Mouse (Mus musculus) brain, embryonic 14.5 days (tissue): ENCODE measurements around the gene Deaf1.

Experiments used
- CTCF ChIP-seq: fragments of 200-500 bp; IDR thresholded peaks from 2 replicates; pipeline ENCODE4 v1.5.1; 2012; ENCODE audit warnings: inconsistent platforms, mild to moderate bottlenecking, moderate library complexity, borderline replicate concordance; ENCODE audit not compliant: insufficient read depth, insufficient read length; ENCODE audit errors: extremely low read depth
- POLR2A ChIP-seq: fragments of 200-500 bp; IDR thresholded peaks from 2 replicates; pipeline ENCODE4 v1.6.1; 2012; ENCODE audit warnings: mild to moderate bottlenecking, inconsistent platforms, borderline replicate concordance; ENCODE audit not compliant: poor library complexity, insufficient read depth, insufficient read length, severe bottlenecking; ENCODE audit errors: extremely low read depth

DNA sequence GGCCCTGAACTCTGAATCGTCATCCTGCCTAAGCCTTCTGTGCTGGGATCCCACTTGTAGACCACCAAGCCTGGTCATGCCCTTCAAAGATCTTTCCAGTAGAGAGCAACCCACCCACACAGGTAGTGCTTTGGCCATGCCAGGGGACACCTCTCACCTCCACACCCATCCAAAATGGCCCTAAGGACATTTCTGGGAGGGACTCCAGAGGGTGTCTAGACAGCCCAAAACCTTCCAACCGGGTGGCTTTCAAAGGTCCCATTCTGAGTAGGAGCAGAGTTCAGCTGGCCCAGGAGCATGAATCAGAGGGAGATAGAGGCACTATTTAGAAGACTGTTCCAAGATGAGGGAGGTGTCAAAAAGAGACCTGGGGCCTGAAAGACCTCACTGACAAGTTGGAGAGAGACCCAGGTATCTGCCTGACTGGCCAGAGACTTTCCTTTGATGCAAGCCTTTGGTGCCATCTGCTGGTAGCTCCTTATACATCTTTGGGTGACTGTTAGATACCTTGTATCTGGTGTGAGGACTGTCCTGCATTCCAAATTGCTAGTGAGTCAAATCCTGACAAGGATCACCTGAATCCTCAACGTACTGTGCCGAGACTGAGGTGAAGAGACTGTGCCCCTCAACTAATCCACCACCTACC lies 35.7 kb upstream of the Deaf1 start:
- TF ChIP-seq CTCF = peak; percentile 82; the same call in 1 of the 2 replicates
- no peak for TF ChIP-seq POLR2A
